Mouse (Mus musculus) kidney, adult 8-10 months (tissue): ENCODE measurements around the gene 2300002M23Rik.

ENCODE experiments used
- DNase-seq, 2 experiments: peaks; one replicate each; pipeline ENCODE4 v3.0.0; 2022

Gene 2300002M23Rik

DNA sequence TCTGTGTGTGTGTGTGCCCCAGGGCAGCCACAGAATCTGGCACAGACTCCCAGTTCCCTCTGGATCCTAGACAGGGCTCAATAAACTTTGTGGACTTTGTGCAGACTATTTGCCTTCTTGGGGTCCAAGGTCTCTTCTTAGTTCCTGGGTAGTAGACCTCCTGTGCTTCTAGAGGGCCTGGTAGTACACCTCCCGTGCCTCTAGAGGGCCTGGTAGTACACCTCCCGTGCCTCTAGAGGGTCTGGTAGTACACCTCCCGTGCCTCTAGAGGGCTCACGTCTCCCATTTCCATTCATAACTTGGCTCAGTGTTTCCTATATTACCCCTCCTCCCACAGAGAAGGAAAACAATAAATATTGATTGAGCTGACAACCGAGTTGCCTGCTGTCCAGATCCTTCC, 10.4 kb upstream of the 2300002M23Rik start:
- peak; percentile 86 to 87 for DNase-seq

GRCm38 (mm10) chr17:35557351-35557750, 9.9 kb upstream of the 2300002M23Rik start:
- no peak for DNase-seq

GRCm38 (mm10) chr17:35558216-35558615, 9.0 kb upstream of the 2300002M23Rik start:
- no peak for DNase-seq

- no peak for DNase-seq
Observed at GRCm38 (mm10) chr17:35567767-35568166, 517 bp downstream of the 2300002M23Rik start.

DNA sequence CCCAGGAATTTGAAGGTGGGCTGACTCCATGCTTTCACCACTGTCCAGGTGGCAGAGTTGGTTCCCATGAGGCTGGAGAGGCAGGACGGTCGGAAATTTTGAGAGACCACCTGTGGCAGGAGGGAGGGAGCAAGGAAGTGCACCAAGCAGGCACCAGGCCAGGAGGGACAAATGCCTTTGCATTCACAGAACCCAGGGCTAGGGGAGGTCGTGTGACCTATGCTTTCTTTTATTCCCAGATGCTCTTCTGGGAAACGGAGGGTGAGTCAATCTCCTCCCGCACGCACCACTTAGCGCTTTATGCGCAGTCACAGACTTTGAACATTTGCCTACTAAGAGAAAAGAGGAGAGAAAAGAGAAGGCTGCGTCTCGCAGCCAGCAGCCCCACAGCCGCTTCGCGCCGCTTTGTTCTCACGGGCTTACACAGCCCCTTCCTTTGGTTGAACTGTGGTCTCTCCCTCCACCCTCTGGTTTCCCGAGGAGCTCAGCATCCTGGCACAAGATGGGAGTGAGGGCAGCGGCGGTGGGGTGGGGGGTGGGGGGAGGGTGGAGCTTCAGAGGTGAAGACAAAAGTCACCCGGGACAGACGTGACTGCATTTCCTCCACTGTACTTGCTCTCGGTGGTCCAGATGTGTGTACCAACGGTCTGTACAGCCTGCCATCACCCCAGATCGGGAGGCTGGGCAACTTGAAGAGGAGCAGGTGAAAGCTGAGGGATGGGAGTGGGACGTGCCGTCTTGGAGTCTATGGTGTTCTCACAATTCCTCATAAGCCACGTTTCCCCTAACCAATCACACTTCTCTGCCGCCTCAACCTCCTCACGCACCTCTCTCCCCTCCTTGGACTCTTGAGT, 2.1 kb downstream of the 2300002M23Rik start:
- DNase-seq: no peak

GRCm38 (mm10) chr17:35570836-35571235, 3.6 kb downstream of the 2300002M23Rik start:
- DNase-seq: no peak

- DNase-seq: no peak
Observed at GRCm38 (mm10) chr17:35571477-35571876, 4.2 kb downstream of the 2300002M23Rik start.

GRCm38 (mm10) chr17:35578211-35578610, 11.0 kb downstream of the 2300002M23Rik start:
- peak; percentile 64 to 87 for DNase-seq

DNA sequence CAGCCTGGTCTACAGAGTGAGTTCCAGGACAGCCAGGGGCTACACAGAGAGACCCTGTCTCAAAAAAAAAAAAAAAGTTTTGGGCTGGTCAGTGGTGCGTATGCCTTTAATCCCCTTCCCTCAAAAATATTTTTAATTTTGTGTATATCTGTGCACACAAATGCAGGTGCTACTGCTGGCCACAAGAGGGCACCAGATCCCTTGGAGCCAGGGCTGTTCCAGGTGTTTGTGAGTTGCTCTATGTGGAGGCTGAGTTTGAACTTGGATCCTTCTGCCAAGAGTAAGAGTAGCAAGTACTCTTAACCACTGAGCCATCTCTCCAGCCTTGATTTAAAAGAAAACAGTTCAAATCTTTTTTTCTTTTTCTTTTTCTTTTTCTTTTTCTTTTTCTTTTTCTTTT, 15.7 kb downstream of the 2300002M23Rik start:
- DNase-seq: no peak

DNA sequence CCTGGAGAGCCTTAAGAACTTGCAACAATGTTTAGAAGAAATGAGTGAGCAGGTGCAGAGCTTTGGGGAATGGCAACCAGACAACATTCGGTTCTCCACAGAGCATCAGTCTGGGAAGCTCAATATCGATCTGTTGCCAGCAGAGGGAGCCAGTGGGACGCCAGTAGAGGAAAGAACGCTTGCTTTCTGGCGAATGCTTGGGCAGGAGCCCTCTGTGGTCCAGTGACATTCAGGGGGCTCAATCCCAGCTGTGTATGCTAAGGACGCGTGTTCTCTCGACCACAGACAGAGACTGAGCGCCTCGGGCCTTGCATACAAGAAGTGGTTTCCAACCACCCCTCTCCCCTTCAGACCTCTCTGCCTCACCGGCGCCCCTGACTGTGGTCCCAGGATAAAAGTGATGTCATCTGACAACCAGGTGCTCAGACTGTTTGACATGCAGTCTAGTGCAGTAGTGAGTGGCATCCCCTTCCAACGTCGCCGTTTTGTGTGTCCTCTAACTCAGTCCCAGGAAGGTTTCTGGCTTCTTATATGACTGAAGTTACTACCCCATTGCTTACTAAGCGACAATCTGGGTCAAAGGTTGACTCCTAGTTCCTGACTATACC, 17.2 kb downstream of the 2300002M23Rik start:
- DNase-seq: peak; percentile 63 to 79

DNA sequence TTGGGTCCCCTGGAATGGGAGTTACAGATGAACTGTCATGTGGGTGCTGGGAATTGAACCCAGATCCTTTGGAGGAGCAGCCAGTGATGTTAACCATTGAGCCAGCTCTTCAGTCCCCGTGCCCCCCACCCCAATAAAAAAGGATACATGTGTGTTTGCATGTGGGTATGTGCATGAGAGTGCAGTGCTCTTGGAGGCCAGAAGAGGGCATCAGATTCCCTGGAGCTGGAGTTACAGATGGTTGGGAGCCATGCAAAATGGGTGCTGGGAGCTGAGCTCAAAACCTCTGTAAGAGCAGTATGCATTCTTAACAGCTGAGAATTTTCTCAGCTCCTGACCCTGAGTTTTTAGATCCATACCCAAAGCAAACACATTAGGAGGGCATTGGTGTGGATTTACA, 20.0 kb downstream of the 2300002M23Rik start:
- no peak for DNase-seq

DNA sequence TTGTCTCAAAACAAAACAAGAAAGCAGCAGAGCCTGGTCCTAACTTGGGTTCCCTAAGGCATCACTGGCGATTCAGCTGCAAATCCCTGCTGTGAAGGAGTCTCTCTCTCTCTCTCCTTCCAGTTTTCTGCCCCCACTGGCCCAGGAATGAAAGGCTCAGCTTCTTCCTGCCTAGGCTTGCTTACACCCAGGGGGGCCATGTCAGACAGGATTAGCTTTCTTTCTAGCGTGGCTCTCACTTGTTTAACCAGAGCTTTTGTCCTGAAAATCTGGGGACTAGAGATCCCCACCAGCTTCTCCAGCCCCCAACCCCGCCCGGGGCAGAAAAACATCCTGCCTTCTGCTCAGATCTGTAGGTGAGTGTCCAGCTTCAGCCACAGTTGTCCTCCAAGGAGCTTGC, 21.1 kb downstream of the 2300002M23Rik start:
- DNase-seq: no peak

DNA sequence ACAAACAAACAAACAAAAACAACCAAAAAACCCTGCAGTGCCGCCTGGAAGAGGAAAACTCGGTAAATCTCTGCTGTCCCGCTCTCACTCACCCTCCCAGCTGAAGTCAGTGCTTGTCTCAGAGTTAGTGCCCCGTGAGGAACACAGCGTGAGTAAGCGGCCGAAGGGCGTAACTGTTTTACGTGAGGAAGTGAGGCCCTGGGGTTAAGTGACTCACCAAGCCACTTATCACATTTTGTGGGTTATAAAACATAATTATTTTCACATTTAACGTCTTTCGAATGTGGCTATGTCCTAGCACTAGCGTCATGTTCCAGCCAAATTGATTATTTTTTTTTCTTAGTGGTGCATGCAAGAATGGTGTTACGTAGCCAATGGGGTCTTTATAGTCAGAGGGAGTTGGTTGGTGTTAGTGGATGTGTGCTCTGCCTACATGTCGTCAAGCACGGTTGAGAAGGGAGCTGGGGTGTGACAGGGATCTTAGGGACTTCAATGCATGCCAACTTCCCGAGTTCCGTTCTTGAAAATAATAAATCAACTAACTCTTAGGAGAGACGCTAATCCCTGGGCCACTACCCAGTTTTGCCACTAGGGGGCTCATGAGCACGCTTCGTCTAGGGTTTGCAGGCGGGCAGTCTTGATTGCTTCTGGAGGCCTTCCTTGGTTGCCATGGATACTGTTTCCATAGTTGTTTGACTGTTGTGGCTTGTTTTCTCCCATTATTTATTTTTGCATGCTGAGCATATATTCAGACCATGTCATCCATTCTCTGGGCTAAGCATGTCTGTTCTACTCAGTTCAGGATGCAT, 23.4 kb downstream of the 2300002M23Rik start:
- DNase-seq: peak; percentile 43 to 72

DNA sequence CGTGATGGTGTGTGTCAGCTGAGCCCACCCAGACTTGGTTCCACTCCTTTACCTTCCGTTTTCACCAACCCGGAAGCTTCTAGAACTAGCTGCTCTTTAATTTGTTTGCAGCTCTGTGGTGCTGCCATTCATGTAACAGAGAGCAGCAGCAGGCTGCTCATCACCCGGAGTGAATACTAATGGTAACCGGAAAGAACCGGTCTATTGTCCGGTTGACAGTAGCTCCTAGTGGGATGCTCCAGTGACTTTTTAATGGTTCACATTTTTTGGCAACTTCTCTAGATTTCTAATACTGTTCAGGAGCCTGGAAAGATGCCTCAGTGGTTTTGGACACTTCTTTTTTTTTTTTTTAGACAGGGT, 23.9 kb downstream of the 2300002M23Rik start:
- no peak for DNase-seq

DNA sequence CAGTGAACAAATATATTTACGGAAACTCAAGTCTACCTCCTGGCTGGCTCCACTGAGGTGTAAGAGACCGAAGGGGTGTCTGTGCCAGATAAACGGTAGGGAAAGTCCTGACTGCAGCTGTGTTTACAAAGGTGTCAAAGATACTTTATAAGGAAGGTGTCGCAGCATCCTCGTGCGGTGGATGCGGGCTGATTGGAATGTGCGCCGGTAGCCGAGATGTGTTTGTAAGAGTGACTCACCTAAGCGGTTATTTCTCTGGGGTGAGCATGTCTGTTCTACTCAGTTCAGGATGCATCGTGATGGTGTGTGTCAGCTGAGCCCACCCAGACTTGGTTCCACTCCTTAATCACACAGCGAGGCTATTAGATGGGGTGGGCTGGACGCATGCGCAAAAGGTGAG, 24.5 kb downstream of the 2300002M23Rik start:
- DNase-seq: no peak

- no peak for DNase-seq
Observed at GRCm38 (mm10) chr17:35592131-35592530, 24.9 kb downstream of the 2300002M23Rik start.

- no peak for DNase-seq
Observed at GRCm38 (mm10) chr17:35593786-35594185, 26.5 kb downstream of the 2300002M23Rik start.

GRCm38 (mm10) chr17:35594456-35594855, 27.2 kb downstream of the 2300002M23Rik start:
- no peak for DNase-seq

DNA sequence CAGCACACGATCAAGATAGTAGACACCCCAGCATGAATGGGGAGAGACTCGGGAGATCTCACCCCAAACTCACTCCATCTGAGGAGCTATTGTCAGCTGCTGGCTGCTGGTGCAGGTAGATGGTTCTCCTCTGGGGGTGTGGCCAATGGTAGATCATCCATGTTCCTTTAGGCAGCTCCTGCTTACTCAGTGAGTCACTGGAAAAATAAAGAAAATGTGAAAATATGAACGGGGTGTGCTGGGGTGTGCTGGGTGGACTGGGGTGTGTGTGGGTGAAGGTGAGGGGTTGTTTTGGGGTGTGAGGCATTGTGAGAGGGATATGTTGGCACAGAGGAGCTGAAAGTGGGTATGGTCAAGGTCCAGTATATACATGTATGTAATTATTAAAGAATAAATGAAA, 30.1 kb downstream of the 2300002M23Rik start:
- no peak for DNase-seq

GRCm38 (mm10) chr17:35601249-35601648, 34.0 kb downstream of the 2300002M23Rik start, which contains the start of gene Sfta2:
TSS of gene Sfta2 (plus strand) at chr17:35601549.
- DNase-seq: no peak

DNA sequence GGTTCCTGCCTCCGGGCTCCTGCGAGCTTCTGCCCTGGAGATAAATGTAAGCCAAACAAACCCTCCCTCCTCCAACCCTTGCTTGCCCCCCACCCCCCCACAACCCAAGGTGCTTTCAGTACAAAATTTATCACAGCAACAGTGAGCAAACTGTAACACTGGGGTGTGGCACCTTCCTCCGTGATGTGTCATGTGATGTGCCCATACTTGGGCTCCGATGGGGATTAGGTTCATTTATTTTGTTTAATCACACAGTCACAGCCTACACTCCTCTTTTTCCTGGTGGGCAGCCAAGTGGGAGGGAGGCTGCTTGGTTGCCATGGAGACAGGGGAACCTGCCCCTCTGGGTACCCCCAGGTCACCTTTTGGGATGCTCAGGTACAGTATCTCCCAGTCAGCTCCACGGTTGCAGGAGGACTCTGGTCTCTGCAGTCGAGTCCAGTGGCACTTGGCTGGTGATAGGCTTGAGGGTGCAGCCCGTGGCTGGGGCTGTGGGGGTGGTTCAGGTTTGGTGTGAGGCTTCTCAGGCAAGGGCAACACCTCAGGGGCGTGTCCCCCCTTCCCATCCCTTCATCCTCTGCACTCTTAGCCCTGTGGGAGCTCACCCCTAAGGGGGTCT, 34.6 kb downstream of the 2300002M23Rik start:
- DNase-seq: no peak

GRCm38 (mm10) chr17:35617127-35617526, 49.9 kb downstream of the 2300002M23Rik start:
- DNase-seq: no peak
